Mouse (Mus musculus) heart, postnatal 0 days (tissue): ENCODE data around the gene Cpsf6. TPM values are rescaled to one million over a fixed set of nuclear protein-coding genes. Genes with fewer than 3 reads are reported as not detected.

ENCODE experiments used
- ATAC-seq: fragments of 200-750 bp; cut with Nextera tagmentation; 2 replicates; pipeline ENCODE4 v1.8.0; 2017; ENCODE audit warnings: low read depth, moderate number of reproducible peaks, moderate library complexity; ENCODE audit not compliant: insufficient read depth
- DNase-seq: peaks from one replicate; pipeline ENCODE4 v3.0.0-alpha.2; 2016; ENCODE audit warnings: low spot score
- H3K27ac ChIP-seq: fragments of 300-500 bp; sonication (generic); 2 replicates; pipeline ENCODE4 v1.5.1; 2014; ENCODE audit warnings: low read depth, mild to moderate bottlenecking
- H3K27me3 ChIP-seq: fragments of 300-500 bp; sonication (generic); 2 replicates; pipeline ENCODE4 v1.6.1; 2014; ENCODE audit warnings: low read length, mixed read lengths; ENCODE audit not compliant: control insufficient read depth, insufficient read depth
- H3K36me3 ChIP-seq: fragments of 300-500 bp; sonication (generic); replicated peaks from 2 replicates; pipeline ENCODE4 v1.6.1; 2014; ENCODE audit warnings: low read length, mixed read lengths; ENCODE audit not compliant: control insufficient read depth, insufficient read depth
- H3K4me1 ChIP-seq: fragments of 300-500 bp; sonication (generic); 2 replicates; pipeline ENCODE4 v1.6.1; 2014; ENCODE audit warnings: antibody characterized with exemption; ENCODE audit not compliant: control insufficient read depth, insufficient read depth
- H3K4me2 ChIP-seq: fragments of 300-500 bp; sonication (generic); 2 replicates; pipeline ENCODE4 v1.6.1; 2014; ENCODE audit warnings: low read depth, mild to moderate bottlenecking, low read length, moderate library complexity
- H3K4me3 ChIP-seq: fragments of 300-500 bp; sonication (generic); 2 replicates; pipeline ENCODE4 v1.5.1; 2014; ENCODE audit warnings: low read depth, low read length
- H3K9ac ChIP-seq: fragments of 300-500 bp; sonication (generic); replicated peaks from 2 replicates; pipeline ENCODE4 v1.6.1; 2014; ENCODE audit warnings: low read depth, low read length, mixed read lengths
- H3K9me3 ChIP-seq: fragments of 300-500 bp; sonication (generic); replicated peaks from 2 replicates; pipeline ENCODE4 v1.6.1; 2016; ENCODE audit warnings: low read length; ENCODE audit not compliant: control insufficient read depth
- CTCF ChIP-seq: IDR thresholded peaks from 2 replicates; pipeline ENCODE4 v1.5.1; 2016; ENCODE audit warnings: antibody characterized with exemption, control low read depth, low read depth
- EP300 ChIP-seq: IDR thresholded peaks from 2 replicates; pipeline ENCODE4 v1.6.1; 2016; ENCODE audit warnings: antibody characterized with exemption, low read depth
- WGBS: fragments of 180-500 bp; shearing (Covaris S2); extraction: QIAGEN DNeasy Blood & Tissue Kit; methylation state at CpG from one replicate; pipeline ENCODE4 v1.1.7; 2014; 5-methylcytosine and 5-hydroxymethylcytosine counted together
- polyA plus RNA-seq: library from polyadenylated mRNA; unstranded; fragments of >200 nt; fragmentation: Nextera tagmentation; extraction: Ambion mirVana; gene quantifications from 2 replicates; pipeline ENCODE4 v1.2.1, GENCODE M21; 2015
- total RNA-seq: library from RNA; depleted of rRNA; stranded (reverse); fragments of >200 nt; gene quantifications from 2 replicates; pipeline ENCODE4 v1.2.3, GENCODE M21; 2014; ENCODE audit warnings: low replicate concordance

Gene Cpsf6
- total and polyA plus RNA-seq, 2 experiments from 2014 or later = 55.7 to 57.8 TPM

GRCm38 (mm10) chr10:117419577-117420290 is 39.9 kb upstream of the Cpsf6 start:
- Histone ChIP-seq H3K27me3 (no peaks in the 10 kb centered on the region), H3K9ac (no peak overlapping the region), H3K4me1 (peaks cover 17% of the 10 kb centered on the region), H3K9me3 (no peaks in the 10 kb centered on the region), H3K36me3 (no peaks in the 10 kb centered on the region), H3K4me2 (no peak overlapping the region), H3K27ac (no peak overlapping the region), H3K4me3 (no peak overlapping the region)
- DNase-seq (no peak), ATAC-seq (no peak)
- 69% methylated on average over 8 of the region's 8 CpGs for WGBS
- TF ChIP-seq EP300 (no peak), CTCF (no peak)

DNA sequence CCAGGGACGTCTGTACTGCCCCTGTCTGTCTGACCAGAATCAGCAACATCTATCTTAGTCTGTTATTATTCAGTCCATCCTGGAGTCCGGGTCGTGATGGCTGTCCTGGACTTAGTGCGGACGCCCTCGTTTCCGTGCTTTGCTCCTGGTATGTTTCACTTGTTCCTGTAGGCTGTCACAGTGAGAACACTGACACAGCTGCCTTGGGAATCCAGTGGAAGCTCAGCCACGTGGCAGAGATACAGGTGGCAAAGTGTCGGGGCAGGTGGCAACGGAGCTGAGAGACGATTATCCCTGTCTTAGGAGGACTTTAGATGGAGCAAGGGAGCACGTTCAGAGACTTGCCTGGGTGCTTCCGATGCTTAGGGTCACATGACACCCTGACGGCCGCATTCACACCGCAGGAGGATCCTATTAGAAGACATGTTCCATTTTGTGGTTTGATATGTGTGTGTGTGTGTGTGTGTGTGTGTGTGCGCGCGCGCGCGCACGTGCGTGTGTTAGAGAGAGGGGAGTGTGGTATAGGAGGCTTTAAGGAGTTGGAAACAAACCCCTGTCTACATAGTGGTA is 38.9 kb upstream of the Cpsf6 start:
- 32% methylated on average over 24 of the region's 24 CpGs for WGBS
- TF ChIP-seq EP300 (no peak), CTCF (no peak)
- no peak for DNase-seq
- peak; percentile 34; the same call in 1 of the 2 replicates for ATAC-seq
- Histone ChIP-seq H3K9me3 (no peaks in the 10 kb centered on the region), H3K9ac (no peak overlapping the region), H3K4me3 (peak overlapping the region; percentile 40), H3K27ac (no peak overlapping the region), H3K36me3 (no peaks in the 10 kb centered on the region), H3K27me3 (no peaks in the 10 kb centered on the region), H3K4me1 (peaks cover 17% of the 10 kb centered on the region), H3K4me2 (peak overlapping the region; percentile 66)

- no peaks in the 10 kb centered on the region for H3K9me3 ChIP-seq
- H3K36me3 ChIP-seq = no peaks in the 10 kb centered on the region
- no peak overlapping the region for H3K27ac ChIP-seq
- no peak for TF ChIP-seq EP300
- TF ChIP-seq CTCF = no peak
- 14% methylated on average over 18 of the region's 18 CpGs for WGBS
- peak overlapping the region; percentile 40 for H3K4me3 ChIP-seq
- H3K4me2 ChIP-seq = peak overlapping the region; percentile 66
- H3K4me1 ChIP-seq = peaks cover 17% of the 10 kb centered on the region
- DNase-seq = peak; percentile 30
- no peaks in the 10 kb centered on the region for H3K27me3 ChIP-seq
- no peak overlapping the region for H3K9ac ChIP-seq
- peak; percentile 42 for ATAC-seq
Measured at GRCm38 (mm10) chr10:117417772-117418667, 38.2 kb upstream of the Cpsf6 start.

DNA sequence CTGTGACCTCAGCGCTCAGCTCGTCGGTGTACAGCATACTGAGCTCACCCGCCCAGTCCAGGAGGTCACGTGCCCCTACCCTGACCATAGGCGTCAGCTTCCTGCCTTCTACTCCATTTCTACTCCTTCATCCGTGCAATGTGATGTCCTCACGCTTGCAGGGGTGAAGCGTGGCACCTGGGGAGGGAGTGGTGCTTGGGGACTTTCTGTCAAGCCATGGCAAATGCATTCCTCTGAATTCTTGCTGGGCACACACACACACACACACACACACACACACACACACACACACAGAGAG is 37.6 kb upstream of the Cpsf6 start:
- Histone ChIP-seq H3K4me2 (peak overlapping the region; percentile 66), H3K9me3 (no peaks in the 10 kb centered on the region), H3K36me3 (no peaks in the 10 kb centered on the region), H3K27me3 (no peaks in the 10 kb centered on the region), H3K4me1 (peaks cover 17% of the 10 kb centered on the region), H3K9ac (no peak overlapping the region), H3K27ac (no peak overlapping the region), H3K4me3 (peak overlapping the region; percentile 40)
- DNase-seq = no peak
- 36% methylated on average over 9 of the region's 9 CpGs for WGBS
- TF ChIP-seq EP300 (no peak), CTCF (no peak)
- peak; percentile 62; the same call in 1 of the 2 replicates for ATAC-seq

- Histone ChIP-seq H3K27ac (no peak overlapping the region), H3K4me3 (peak overlapping the region; percentile 40; the same call in 1 of the 2 replicates), H3K27me3 (no peaks in the 10 kb centered on the region), H3K9ac (no peak overlapping the region), H3K4me2 (peak overlapping the region; percentile 66), H3K36me3 (no peaks in the 10 kb centered on the region), H3K4me1 (peaks cover 17% of the 10 kb centered on the region), H3K9me3 (no peaks in the 10 kb centered on the region)
- no peak for TF ChIP-seq CTCF
- no peak for TF ChIP-seq EP300
- 79% methylated on average over 16 of the region's 16 CpGs for WGBS
- no peak for DNase-seq
- ATAC-seq = no peak
Measured at GRCm38 (mm10) chr10:117416636-117417469, 37.0 kb upstream of the Cpsf6 start.
